Mouse (Mus musculus) brain, embryonic 14.5 days (tissue): ENCODE data around the gene Clic6.

Source experiments
- CTCF ChIP-seq: fragments of 200-500 bp; IDR thresholded peaks from 2 replicates; pipeline ENCODE4 v1.5.1; 2012; ENCODE audit warnings: inconsistent platforms, mild to moderate bottlenecking, moderate library complexity, borderline replicate concordance; ENCODE audit not compliant: insufficient read depth, insufficient read length; ENCODE audit errors: extremely low read depth
- POLR2A ChIP-seq: fragments of 200-500 bp; IDR thresholded peaks from 2 replicates; pipeline ENCODE4 v1.6.1; 2012; ENCODE audit warnings: mild to moderate bottlenecking, inconsistent platforms, borderline replicate concordance; ENCODE audit not compliant: poor library complexity, insufficient read depth, insufficient read length, severe bottlenecking; ENCODE audit errors: extremely low read depth

GRCm38 (mm10) chr16:92441203-92441602 lies 44.3 kb upstream of the Clic6 start:
- TF ChIP-seq CTCF (no peak), POLR2A (no peak)
